Mouse (Mus musculus) large intestine, adult 2 months (tissue): ENCODE measurements around the gene Hid1. TPM values are rescaled to one million over a fixed set of nuclear protein-coding genes. Genes with fewer than 3 reads are reported as not detected.
A peak's percentile ranks its signal among the peaks of the same experiment; 100 is the strongest.
"Not testable (repeated sequence)": the region's sequence is repeated elsewhere in the genome, so short reads cannot be mapped to it uniquely, and the experiment has no call there.

Experiments
- DNase-seq: peaks from one replicate; pipeline ENCODE4 v3.0.0-alpha.2; 2012; ENCODE audit warnings: low read depth, low spot score
- WGBS: fragments of 180-500 bp; shearing (Covaris S2); methylation state at CpG from one replicate; pipeline ENCODE4 v1.1.7; 2018; 5-methylcytosine and 5-hydroxymethylcytosine counted together
- polyA plus RNA-seq: library from polyadenylated mRNA; depleted of rRNA; stranded (reverse); fragments of >200 nt; gene quantifications from 2 replicates; pipeline ENCODE4 v1.2.3, GENCODE M21; 2012; rRNA removed

The Hid1 gene
- polyA plus RNA-seq = 25.7 and 34.6 TPM in 2 replicates

- no peak for DNase-seq
- under 1% methylated on average over 39 of the region's 39 CpGs for WGBS
Observed at GRCm38 (mm10) chr11:115367395-115367944, at the start of gene Hid1. TSS of gene Hid1 (minus strand) at chr11:115367756.

GRCm38 (mm10) chr11:115409556-115409955, 42.0 kb upstream of the Hid1 start:
- WGBS = 84% methylated on average over 7 of the region's 7 CpGs
- DNase-seq = no peak

GRCm38 (mm10) chr11:115408266-115408920, 40.8 kb upstream of the Hid1 start:
- DNase-seq = no peak

GRCm38 (mm10) chr11:115406858-115407401, 39.4 kb upstream of the Hid1 start:
- DNase-seq = no peak
- WGBS = 89% methylated on average over 17 of the region's 17 CpGs

More at GRCm38 (mm10) chr11:115408266-115408920, 40.8 kb upstream of the Hid1 start:
- 80% methylated on average over 6 of the region's 6 CpGs for WGBS

GRCm38 (mm10) chr11:115405723-115406122, 38.2 kb upstream of the Hid1 start:
- 98% methylated on average over 6 of the region's 6 CpGs for WGBS
- no peak for DNase-seq

GRCm38 (mm10) chr11:115403338-115404124, 36.0 kb upstream of the Hid1 start, which contains the start of gene Mrpl58:
TSS of gene Mrpl58 (plus strand) at chr11:115403752.
- no peak for DNase-seq
- 4% methylated on average over 50 of the region's 50 CpGs for WGBS

- DNase-seq = no peak
- 49% methylated on average over 11 of the region's 11 CpGs for WGBS
Observed at GRCm38 (mm10) chr11:115400630-115401391, 33.3 kb upstream of the Hid1 start.

- 61% methylated on average over 3 of the region's 3 CpGs for WGBS
Observed at GRCm38 (mm10) chr11:115400126-115400525, 32.6 kb upstream of the Hid1 start.

GRCm38 (mm10) chr11:115398085-115398484, 30.5 kb upstream of the Hid1 start:
- 37% methylated on average over 7 of the region's 7 CpGs for WGBS
- no peak for DNase-seq

More at GRCm38 (mm10) chr11:115400126-115400525, 32.6 kb upstream of the Hid1 start:
- DNase-seq = no peak

GRCm38 (mm10) chr11:115393721-115394325, 26.3 kb upstream of the Hid1 start:
- no peak for DNase-seq
- 78% methylated on average over 34 of the region's 34 CpGs for WGBS

- 94% methylated on average over 7 of the region's 7 CpGs for WGBS
- DNase-seq = no peak
Observed at GRCm38 (mm10) chr11:115391358-115391757, 23.8 kb upstream of the Hid1 start.

GRCm38 (mm10) chr11:115386859-115387258, 19.3 kb upstream of the Hid1 start:
- 85% methylated on average over 3 of the region's 3 CpGs for WGBS
- not testable (repeated sequence) for DNase-seq

- no peak for DNase-seq
- 89% methylated on average over 5 of the region's 5 CpGs for WGBS
Observed at GRCm38 (mm10) chr11:115384587-115384986, 17.0 kb upstream of the Hid1 start.

GRCm38 (mm10) chr11:115383701-115384474, 16.3 kb upstream of the Hid1 start:
- DNase-seq = no peak
- WGBS = 66% methylated on average over 16 of the region's 16 CpGs

GRCm38 (mm10) chr11:115382891-115383290, 15.3 kb upstream of the Hid1 start:
- no peak for DNase-seq
- WGBS = 48% methylated on average over 5 of the region's 5 CpGs

- DNase-seq = peak; percentile 84
- WGBS = 1% methylated on average over 75 of the region's 76 CpGs
Observed at GRCm38 (mm10) chr11:115381743-115382539, 14.4 kb upstream of the Hid1 start, which contains the start of gene Cdr2l. TSS of gene Cdr2l (plus strand) at chr11:115381916.

- 20% methylated on average over 9 of the region's 9 CpGs for WGBS
- DNase-seq = no peak
Observed at GRCm38 (mm10) chr11:115381276-115381675, 13.7 kb upstream of the Hid1 start.
